Mouse (Mus musculus): ENCODE results near the gene Xab2. TPM values are rescaled to one million over a fixed set of nuclear protein-coding genes. Genes with fewer than 3 reads are reported as not detected.

Xab2 gene
- 23.3 and 25.5 TPM in 2 replicates for polyA plus RNA-seq (2015; fragmentation: Nextera tagmentation; extraction: Ambion mirVana)

DNA sequence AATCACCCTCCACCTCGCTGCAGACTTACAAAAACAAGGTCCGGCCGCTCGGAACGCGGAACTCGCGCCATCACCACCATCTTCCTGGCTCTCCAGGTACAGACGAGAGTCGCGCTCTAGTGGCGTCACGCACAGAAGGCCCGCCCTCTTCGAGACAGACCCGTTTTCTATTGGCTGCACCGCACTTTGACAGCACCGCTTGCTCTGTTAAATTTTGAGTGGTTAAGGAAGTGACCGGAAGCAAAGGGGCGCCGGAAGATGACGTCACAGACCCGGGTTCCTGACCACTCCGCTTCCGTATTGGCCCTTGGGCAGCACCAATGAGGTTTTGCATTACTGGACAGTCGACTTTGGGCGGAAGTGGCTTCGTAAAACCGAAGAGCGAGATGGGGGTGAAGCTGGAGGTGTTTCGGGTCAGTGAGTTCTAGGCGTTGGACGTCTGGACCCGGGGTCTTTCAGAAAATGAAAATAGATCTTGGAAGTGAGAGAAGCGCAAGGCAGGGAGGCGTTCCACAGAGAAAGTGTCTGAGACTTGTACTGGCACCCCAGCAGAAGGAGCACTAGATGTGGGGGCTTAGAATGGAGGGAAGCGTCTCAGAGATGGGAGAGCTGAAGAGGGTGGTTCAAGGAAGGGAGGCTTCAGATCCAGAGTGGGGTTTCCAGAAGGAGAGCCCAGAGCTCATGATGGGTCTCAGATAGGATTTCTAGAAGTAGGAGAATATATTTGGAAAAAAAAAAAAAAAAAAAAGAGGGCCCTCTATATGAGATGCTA is at the start of gene Xab2, which contains the start of gene Pet100:
Xab2 (minus strand) TSS at position 118 of the 772 bp plus-strand sequence.
Pet100 (plus strand) TSS at position 350 of the 772 bp plus-strand sequence.
- H3K9me3 ChIP-seq (ENCODE audit: control insufficient read depth, low read length): no peaks in the 10 kb centered on the region
- peaks cover 17% of the 10 kb centered on the region for H3K36me3 ChIP-seq (ENCODE audit: control insufficient read depth, insufficient read depth, low read length)
- WGBS: under 1% methylated on average over 37 of the region's 37 CpGs
- peak within 1 kb of the TSS; percentile 78 for H3K4me2 ChIP-seq (replicated peaks; ENCODE audit: low read depth)
- H3K4me3 ChIP-seq (ENCODE audit: low read depth, low read length): peak within 1 kb of the TSS; percentile 70
- ATAC-seq (ENCODE audit: low FRiP score, low TSS enrichment) (peak; percentile 98), DNase-seq (ENCODE audit: low spot score) (peak; percentile 100)
- peak within 1 kb of the TSS; percentile 78 for H3K9ac ChIP-seq (ENCODE audit: low read length)
- no peaks in the 10 kb centered on the region for H3K27me3 ChIP-seq (ENCODE audit: control insufficient read depth, insufficient read depth, low read length)
- no peaks in the 10 kb centered on the region for H3K4me1 ChIP-seq (replicated peaks; ENCODE audit: control insufficient read depth, insufficient read depth)
- TF ChIP-seq EP300 (optimal IDR thresholded peaks at IDR 0.05): no peak
- TF ChIP-seq CTCF (IDR thresholded peaks at IDR 0.05; ENCODE audit: low read depth): no peak
- H3K27ac ChIP-seq (replicated peaks): 0 out of 2 replicates have a peak within 1 kb of the TSS, but pooled peaks have one; percentile 3

DNA sequence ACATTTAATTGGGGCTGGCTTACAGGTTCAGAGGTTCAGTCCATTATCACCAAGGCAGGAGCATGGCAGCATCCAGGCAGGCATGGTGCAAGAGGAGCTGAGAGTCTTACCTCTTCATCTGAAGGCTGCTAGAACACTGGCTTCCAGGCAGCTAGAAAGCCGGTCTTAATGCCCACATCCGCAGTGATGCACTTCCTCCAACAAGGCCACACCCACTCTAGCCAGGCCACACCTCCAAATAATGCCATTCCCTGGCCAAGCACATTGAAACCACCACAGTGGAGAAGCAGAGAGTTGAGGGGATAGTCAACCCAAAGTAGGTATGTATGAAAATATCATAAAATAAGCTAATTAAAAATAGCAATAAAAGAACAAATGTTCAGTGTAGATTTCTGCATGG is 49.3 kb upstream of the Xab2 start:
- no peak for ATAC-seq (ENCODE audit: low FRiP score, low TSS enrichment)
- TF ChIP-seq EP300 (optimal IDR thresholded peaks at IDR 0.05) (no peak), CTCF (IDR thresholded peaks at IDR 0.05; ENCODE audit: low read depth) (no peak)
- DNase-seq (ENCODE audit: low spot score): no peak
- H3K27me3 ChIP-seq (ENCODE audit: control insufficient read depth, insufficient read depth, low read length): no peaks in the 10 kb centered on the region
- no peak overlapping the region for H3K4me3 ChIP-seq (ENCODE audit: low read depth, low read length)
- H3K36me3 ChIP-seq (ENCODE audit: control insufficient read depth, insufficient read depth, low read length): no peaks in the 10 kb centered on the region
- H3K4me1 ChIP-seq (replicated peaks; ENCODE audit: control insufficient read depth, insufficient read depth): no peaks in the 10 kb centered on the region
- no peak overlapping the region for H3K4me2 ChIP-seq (replicated peaks; ENCODE audit: low read depth)
- no peak overlapping the region for H3K27ac ChIP-seq (replicated peaks)
- 75% methylated on average over 2 of the region's 2 CpGs for WGBS
- H3K9ac ChIP-seq (ENCODE audit: low read length): no peak overlapping the region
- no peaks in the 10 kb centered on the region for H3K9me3 ChIP-seq (ENCODE audit: control insufficient read depth, low read length)

DNA sequence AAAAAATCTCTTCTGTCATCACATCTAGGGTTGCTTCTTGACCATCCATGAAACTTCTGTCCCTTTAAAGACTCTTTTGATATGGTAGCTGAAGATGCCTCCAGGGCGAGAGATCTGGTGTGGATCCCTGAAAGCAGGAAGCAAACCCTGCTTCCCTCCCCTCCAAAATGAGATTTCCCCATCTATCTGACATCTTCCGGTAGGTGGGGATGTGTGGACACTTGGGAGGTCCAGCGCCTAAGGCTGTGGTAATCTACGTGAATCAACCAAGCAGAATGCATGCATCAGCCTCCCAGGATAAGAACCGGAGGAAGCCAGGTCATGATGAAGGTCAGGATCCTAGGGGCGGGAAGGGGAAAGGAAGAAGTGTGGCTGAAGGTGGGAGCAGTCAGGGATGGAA is 44.4 kb upstream of the Xab2 start, which contains the start of gene Mcemp1:
Mcemp1 (plus strand) TSS at position 248 of the 400 bp plus-strand sequence.
- no peak for DNase-seq (ENCODE audit: low spot score)
- WGBS: 72% methylated on average over 6 of the region's 6 CpGs
- Histone ChIP-seq H3K9me3 (ENCODE audit: control insufficient read depth, low read length) (no peaks in the 10 kb centered on the region), H3K4me2 (replicated peaks; ENCODE audit: low read depth) (no peak within 1 kb of the TSS), H3K4me1 (replicated peaks; ENCODE audit: control insufficient read depth, insufficient read depth) (no peaks in the 10 kb centered on the region), H3K36me3 (ENCODE audit: control insufficient read depth, insufficient read depth, low read length) (no peaks in the 10 kb centered on the region), H3K27ac (replicated peaks) (no peak within 1 kb of the TSS), H3K27me3 (ENCODE audit: control insufficient read depth, insufficient read depth, low read length) (no peaks in the 10 kb centered on the region), H3K4me3 (ENCODE audit: low read depth, low read length) (no peak within 1 kb of the TSS), H3K9ac (ENCODE audit: low read length) (no peak within 1 kb of the TSS)
- no peak for ATAC-seq (ENCODE audit: low FRiP score, low TSS enrichment)
- TF ChIP-seq CTCF (IDR thresholded peaks at IDR 0.05; ENCODE audit: low read depth): no peak

DNA sequence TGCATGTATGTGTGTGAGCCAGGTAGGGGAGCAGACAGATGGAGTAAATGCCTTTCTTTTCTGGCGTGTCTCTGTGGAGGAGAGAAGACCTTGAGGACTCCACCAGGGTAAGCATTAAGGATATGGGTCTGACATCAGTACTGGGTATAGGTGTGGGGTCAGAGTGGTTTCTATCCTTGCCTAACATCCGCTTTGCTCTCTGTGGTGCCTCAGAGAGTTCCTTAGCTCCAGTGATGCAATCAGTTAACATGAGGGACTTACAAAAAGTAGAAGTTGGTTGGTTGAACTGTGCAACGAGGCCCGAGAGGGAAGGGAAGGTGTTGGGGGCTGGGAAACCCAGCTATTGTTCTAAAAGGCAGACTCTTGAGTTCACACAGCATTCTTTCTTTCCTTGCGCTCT is 43.3 kb upstream of the Xab2 start:
- Histone ChIP-seq H3K9me3 (ENCODE audit: control insufficient read depth, low read length) (no peaks in the 10 kb centered on the region), H3K4me1 (replicated peaks; ENCODE audit: control insufficient read depth, insufficient read depth) (no peaks in the 10 kb centered on the region), H3K36me3 (ENCODE audit: control insufficient read depth, insufficient read depth, low read length) (no peaks in the 10 kb centered on the region), H3K4me3 (ENCODE audit: low read depth, low read length) (no peak overlapping the region), H3K27ac (replicated peaks) (no peak overlapping the region), H3K4me2 (replicated peaks; ENCODE audit: low read depth) (no peak overlapping the region), H3K27me3 (ENCODE audit: control insufficient read depth, insufficient read depth, low read length) (no peaks in the 10 kb centered on the region), H3K9ac (ENCODE audit: low read length) (no peak overlapping the region)
- no peak for ATAC-seq (ENCODE audit: low FRiP score, low TSS enrichment)
- DNase-seq (ENCODE audit: low spot score): no peak
- no peak for TF ChIP-seq CTCF (IDR thresholded peaks at IDR 0.05; ENCODE audit: low read depth)
- no peak for TF ChIP-seq EP300 (optimal IDR thresholded peaks at IDR 0.05)
- WGBS: 57% methylated on average over 5 of the region's 5 CpGs

DNA sequence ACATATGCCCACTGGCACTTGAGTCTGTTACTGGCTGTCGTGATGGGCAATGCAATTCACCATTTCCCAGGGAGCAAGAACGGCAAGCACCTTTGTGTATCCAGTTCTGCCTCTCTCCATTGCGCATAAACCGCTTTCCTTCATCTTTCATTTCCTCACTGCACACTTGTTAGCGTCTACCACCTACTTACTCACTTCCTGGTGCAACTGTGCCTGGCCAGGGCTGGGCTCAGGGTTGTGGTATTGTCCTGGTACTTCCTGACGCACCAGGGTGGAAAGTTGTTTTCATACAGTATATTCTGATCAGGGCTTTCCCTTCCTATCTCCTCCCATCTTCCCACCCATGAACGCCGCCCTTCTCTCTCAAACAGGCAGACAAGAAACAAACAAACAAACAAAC is 39.8 kb upstream of the Xab2 start:
- Histone ChIP-seq H3K36me3 (ENCODE audit: control insufficient read depth, insufficient read depth, low read length) (no peaks in the 10 kb centered on the region), H3K27me3 (ENCODE audit: control insufficient read depth, insufficient read depth, low read length) (no peaks in the 10 kb centered on the region), H3K9ac (ENCODE audit: low read length) (no peak overlapping the region), H3K9me3 (ENCODE audit: control insufficient read depth, low read length) (no peaks in the 10 kb centered on the region), H3K4me3 (ENCODE audit: low read depth, low read length) (no peak overlapping the region), H3K27ac (replicated peaks) (no peak overlapping the region), H3K4me1 (replicated peaks; ENCODE audit: control insufficient read depth, insufficient read depth) (no peaks in the 10 kb centered on the region), H3K4me2 (replicated peaks; ENCODE audit: low read depth) (no peak overlapping the region)
- DNase-seq (ENCODE audit: low spot score) (no peak), ATAC-seq (ENCODE audit: low FRiP score, low TSS enrichment) (no peak)
- no peak for TF ChIP-seq EP300 (optimal IDR thresholded peaks at IDR 0.05)
- no peak for TF ChIP-seq CTCF (IDR thresholded peaks at IDR 0.05; ENCODE audit: low read depth)
- 78% methylated on average over 8 of the region's 8 CpGs for WGBS

DNA sequence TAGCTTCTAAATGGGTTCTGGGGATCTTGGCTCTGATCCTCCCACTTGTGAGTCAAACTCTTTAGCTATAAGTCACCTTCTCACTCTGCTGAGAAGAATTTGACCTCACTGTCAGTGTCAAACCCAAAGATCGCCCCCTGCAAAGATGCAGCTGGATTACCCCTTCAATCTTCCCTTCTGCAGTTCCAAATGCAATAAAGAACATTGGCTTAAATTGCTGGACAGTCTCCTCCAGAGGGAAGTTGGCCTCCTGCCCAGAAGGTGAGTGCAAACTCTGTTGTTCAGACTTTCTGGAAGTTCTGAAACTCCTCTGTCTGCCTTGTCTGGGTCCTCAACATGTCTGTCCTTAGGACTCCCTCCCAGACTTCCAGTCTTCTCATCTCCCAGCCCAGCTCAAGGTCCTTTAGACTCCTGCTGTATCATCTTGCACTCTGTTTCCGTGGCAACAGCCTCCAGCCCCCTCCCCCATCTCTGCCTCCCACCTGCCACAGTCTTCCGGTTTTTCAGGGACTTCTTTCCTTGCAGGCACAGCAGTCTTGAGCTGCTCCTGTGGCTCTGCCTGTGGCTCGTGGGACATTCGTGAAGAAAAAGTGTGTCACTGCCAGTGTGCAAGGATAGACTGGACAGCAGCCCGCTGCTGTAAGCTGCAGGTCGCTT is 35.7 kb upstream of the Xab2 start:
- no peaks in the 10 kb centered on the region for H3K36me3 ChIP-seq (ENCODE audit: control insufficient read depth, insufficient read depth, low read length)
- H3K4me2 ChIP-seq (replicated peaks; ENCODE audit: low read depth): no peak overlapping the region
- H3K9me3 ChIP-seq (ENCODE audit: control insufficient read depth, low read length): no peaks in the 10 kb centered on the region
- TF ChIP-seq EP300 (optimal IDR thresholded peaks at IDR 0.05): no peak
- no peak for TF ChIP-seq CTCF (IDR thresholded peaks at IDR 0.05; ENCODE audit: low read depth)
- no peak for DNase-seq (ENCODE audit: low spot score)
- H3K4me3 ChIP-seq (ENCODE audit: low read depth, low read length): no peak overlapping the region
- 20% methylated on average over 7 of the region's 7 CpGs for WGBS
- no peak overlapping the region for H3K9ac ChIP-seq (ENCODE audit: low read length)
- H3K27ac ChIP-seq (replicated peaks): no peak overlapping the region
- no peak for ATAC-seq (ENCODE audit: low FRiP score, low TSS enrichment)
- no peaks in the 10 kb centered on the region for H3K4me1 ChIP-seq (replicated peaks; ENCODE audit: control insufficient read depth, insufficient read depth)
- H3K27me3 ChIP-seq (ENCODE audit: control insufficient read depth, insufficient read depth, low read length): no peaks in the 10 kb centered on the region
